Mouse (Mus musculus): Measurements from ENCODE around the gene Hspb11.

Hspb11 gene

DNA sequence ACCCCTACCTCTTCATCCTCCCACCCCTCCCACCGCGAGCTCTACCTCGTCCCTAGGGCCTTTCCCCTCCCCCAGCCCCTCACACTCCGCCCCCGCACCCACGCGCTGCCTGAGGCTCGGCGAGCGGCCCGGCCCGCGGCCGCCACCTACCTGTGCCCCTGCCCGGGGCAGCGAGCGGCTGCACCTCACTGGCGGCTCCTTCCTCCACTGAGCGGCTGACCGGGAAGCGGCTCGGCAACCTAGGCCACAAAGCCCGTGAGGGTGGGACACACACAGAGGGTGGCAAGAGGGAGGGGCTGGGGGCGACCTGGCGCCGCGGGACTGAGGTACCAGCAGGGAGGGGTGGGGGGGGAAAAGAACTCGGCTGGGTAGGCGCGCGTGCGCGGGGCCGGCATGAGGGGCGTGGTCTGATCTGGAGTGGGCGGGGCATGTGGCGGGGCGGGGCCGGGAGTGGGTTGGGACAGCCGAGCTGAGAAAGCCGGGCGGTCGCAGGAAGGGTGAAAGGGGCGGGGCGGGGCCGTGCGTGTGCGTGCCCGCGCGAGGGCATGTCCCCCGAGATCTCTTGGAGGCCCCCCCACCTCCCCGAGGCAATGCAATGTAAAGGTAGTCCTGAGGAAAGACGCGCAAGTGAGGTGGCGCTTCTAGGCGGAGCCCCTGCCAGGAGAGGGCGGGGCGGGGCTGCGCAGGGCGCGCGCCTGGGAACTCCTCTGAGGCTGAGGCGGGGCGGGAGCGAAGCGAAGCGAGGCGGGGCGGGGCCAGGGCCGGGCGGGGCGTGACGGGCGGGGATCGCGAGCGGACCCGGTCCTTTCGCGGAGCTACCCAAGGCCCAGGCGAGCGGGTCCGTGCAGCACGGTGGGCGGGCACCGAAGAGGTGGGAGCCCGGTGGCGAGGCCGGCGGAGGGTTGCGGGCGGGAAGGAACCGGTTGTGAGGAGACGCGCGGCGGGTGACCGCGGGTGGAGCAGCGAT is at the start of gene Hspb11, which contains the start of gene Lrrc42:
TSS of gene Hspb11 (plus strand) at position 469 of the 967 bp plus-strand sequence.
TSS of gene Lrrc42 (minus strand) at position 408 of the 967 bp plus-strand sequence.
- DNase-seq (ENCODE audit: low spot score): peak; percentile 92

DNA sequence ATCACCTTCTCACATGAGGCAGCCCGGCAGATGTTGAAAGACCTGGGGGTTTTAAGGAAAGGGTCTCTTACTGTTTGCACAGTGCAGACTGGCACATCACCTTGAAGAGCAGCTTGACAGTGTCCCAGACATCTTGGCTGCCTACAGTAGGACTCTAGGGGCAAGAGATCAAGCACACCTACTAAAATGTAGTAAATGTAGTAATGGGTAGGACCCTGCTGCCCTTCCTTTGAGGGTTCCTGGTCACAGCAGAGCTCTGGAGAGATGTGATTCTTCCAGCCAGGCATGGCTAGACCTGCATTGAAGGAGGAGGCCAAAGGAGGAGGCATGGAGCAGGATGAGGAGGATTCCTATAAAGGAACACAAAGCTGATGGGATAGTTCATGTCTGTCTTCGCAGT is 46.4 kb upstream of the Hspb11 start:
- DNase-seq (ENCODE audit: low spot score): no peak

DNA sequence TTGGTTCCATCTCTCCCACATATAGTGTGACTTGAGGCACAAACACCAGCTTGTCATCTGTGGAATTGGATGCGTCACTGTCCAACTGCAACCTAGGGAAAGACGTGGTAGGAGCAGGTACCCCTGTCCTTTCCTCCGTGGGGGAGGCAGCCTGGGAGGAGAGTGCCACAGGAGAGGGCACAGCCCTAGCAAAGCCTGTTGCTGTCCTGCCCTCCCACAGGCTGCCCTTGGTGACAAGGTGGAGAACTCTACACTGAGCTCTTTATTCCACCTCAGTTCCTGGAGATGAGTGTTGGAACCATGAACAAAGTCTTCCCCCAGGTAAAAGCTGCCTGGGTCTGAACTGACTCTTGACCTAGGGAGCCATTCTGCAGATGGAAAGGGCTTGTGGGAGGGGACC is 44.5 kb upstream of the Hspb11 start, which contains the start of gene Ldlrad1:
TSS of gene Ldlrad1 (plus strand) at position 301 of the 400 bp plus-strand sequence.
- DNase-seq (ENCODE audit: low spot score): no peak

DNA sequence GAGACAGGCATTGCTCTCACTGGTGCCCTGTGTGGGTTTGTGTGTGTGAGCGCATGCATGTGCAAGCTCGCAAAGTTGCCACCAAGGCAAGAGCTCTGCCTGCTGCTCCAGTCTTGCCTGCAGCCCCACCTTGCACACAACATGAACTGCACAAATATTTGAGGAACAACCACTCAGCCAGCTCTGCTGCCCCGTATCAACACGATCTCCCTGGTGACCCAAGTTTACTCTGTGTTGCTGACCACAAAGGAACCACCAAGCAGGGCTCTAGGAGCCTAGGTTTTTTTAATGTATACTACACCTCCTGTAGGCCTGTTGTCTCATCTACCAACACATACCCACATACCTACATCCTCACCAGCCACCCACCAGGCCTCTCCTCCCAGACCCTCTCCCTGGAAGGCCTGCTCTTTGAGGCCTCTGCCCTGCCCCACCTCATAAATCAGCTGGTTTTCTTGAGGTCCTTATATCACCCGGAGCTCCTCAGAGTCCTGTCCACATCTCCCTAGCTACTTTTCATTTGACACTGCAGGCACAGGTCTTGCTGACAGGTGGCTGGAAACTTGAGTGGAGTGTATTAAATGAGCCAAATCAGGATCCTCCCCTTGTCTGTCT is 42.8 kb upstream of the Hspb11 start:
- DNase-seq (ENCODE audit: low spot score): no peak

DNA sequence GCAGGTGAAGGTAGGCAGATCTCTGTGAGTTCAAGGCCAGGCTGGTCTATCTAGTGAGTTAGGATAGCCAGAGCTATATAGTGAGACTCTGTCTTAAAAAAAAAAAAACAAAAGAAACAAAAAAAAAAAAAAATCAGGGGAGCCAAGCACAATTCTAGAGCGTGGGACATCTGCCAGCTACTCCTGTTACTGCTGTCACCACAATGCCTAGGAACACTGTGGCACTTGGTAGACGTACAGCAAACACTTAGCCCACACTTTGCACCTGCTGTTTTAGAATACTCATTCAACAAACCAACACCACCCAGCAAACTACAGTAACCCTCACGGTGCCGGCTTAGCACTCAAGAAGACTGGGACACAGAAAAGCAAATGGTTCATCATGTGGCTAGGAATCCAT is 41.9 kb upstream of the Hspb11 start:
- DNase-seq (ENCODE audit: low spot score): no peak

DNA sequence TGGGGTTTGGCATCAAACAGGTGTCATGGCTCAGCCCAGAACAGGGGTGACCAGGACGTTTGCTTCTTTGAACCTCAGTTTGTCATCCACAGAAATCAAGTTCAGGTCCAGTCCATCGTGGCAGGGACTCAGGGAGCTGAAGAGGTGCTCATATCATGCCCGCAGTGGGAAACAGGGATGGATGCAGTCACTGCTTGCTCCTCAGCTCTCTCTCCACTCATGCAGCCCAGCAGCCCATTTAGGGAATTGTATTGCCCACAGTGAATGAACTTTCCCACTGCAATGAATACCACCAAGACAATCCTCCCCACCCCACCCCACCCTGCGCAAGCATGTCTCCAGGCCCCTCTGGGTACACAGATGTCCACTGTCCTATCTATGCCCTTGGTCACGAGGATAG is 41.5 kb upstream of the Hspb11 start:
- no peak for DNase-seq (ENCODE audit: low spot score)

DNA sequence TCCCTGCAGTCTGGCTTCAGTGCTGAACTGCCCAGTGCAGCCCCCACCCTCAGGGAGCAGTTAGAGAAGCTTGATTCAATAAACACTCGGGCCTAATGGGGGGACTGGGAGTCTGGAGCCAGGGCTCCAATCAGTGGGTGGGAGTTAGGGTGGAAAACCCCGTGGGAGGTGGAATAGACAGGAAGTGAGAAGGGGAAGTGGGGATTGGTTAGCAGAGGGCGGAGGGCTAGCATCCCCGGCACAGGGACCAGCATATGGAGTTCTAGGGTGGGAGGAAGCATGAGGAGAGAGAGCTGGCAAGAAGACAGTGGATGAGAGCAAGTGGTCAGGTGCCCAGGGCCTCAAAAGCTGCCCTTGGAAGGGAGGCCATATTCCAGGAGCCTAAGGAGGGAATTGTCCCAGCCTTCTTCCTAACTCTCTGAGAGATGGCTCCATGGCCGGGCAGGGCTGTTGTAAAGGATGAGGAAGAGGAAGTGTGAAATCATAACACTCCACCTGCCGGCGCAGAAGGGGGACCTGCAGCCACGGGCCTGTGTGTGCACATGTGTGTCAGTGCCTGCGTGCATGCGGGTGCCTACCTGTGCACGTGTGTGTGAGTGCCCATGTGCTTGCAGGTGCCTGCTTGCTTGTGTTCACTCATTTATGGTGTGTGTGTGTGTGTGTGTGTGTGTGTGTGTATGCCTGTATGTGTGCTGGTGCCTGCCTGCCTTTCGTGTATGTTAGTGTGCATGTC is 39.9 kb upstream of the Hspb11 start:
- DNase-seq (ENCODE audit: low spot score): no peak

DNA sequence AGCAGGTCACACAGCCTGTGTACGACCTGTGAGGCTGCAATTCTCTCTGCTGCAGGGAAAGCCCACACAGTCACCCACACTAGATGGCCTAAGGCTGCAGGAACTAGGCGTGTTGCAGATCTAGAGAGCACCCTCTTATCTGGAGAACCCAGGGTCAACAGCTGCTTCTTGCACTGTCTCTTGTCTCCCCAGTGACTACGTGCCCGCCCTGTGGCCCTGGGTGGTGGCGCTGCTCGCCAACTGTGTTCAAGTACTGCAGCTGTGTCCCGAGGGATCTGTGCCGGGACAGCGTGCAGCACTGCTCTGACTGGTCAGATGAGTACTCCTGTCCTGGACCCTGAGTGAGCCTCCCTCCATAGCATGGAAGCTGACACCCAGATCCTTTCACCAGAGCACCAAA is 35.8 kb upstream of the Hspb11 start:
- DNase-seq (ENCODE audit: low spot score): no peak

DNA sequence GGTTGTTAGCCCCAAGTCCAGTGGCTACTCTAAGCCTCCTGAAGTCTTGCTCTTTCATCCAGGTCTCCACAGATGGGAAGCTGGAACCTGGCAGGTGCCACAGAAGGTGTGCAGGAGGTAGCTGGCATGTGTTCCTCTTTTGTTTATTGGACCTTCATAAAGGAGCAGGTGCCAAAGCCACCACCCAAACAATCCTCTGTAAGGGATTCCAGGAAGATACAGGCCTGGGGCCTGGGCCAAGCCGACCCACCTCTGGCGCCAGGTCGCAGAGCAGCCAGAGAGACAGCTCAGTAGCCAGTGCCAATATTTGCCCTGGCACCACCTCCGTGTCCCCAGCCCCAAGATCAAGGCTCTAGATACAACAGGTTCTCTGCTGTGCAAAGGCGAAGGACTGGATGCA is 31.9 kb upstream of the Hspb11 start:
- no peak for DNase-seq (ENCODE audit: low spot score)

DNA sequence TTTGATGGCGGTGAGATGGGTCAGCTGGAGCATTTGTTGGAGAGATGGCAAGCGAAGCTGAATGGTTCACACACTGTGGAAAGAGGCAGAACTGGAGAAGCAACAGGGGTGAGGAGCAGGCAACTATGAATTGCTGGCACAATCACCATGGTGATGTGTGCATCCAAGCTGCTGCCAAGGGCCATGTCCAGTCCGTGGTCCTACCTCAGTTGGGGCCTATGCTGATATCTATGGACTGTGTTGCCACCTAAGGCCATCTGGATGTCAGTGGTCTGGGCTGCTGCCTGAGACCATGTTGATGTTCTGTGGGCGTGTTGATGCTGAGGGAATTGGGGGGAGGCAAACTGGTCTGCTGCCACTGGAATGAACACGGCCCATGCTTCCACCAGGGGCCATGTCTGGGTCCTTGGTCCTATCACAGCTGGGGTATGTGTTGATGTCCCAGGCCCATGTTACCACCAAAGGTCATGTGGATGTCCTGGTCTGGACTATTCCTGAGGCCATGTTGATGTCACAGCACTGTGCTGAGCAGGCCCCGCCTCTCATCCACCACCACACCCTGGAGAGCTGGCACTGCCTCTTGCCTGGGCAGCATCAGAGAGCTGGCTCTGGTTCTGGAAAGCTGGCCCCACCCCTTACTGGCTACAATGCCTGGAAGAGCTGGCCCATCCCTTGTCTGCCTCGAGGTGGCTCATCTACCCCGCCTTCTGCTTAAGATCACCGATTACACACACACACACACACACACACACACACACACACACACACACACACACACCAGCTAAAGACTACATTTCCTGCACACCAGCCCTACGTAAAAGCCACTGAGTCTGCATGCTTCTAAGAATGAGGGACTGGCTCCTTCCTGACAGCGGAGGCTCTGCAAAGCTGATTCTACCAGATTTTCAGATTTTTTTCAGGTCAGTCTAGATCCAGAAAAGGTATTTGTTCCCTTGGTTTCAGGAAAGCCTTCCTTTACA is 29.9 kb upstream of the Hspb11 start:
- DNase-seq (ENCODE audit: low spot score): peak; percentile 78

DNA sequence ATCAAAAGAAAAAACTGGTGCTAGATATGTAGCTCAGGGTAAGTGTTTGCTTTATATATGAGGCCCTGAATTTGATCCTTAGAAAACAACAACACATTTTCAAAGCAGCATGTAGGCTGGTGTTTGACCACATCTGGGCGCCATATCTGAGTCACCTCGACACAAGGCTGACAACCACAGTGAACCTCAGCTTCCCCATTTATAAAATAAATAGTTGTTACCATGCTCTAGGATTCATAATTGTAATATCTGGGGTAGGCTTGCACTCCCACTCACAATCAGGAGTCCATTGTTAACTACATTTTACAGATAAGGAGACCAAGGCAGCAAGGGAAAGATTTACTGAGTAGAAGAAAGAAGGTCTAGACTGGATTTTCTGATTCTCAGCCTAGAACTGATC is 27.1 kb upstream of the Hspb11 start:
- DNase-seq (ENCODE audit: low spot score): no peak

DNA sequence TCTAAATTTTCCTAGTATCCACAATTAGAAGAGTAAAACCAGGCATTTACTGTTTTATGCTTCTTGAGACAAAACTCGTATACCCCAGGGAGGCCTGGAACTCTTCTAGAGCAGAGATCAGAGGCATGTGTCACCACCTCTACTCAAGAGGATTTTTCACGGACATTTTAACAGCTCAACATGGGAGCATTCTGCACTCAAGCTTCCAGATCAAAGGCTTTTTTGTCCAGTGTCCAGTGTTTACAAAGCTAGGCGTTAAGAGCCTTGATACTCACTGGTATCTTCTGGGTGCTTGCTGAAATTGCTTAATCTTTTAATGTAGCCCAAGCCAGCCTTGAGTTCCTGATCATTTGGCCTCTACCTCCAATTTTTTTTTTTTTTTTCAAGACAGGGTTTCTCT is 21.2 kb upstream of the Hspb11 start:
- no peak for DNase-seq (ENCODE audit: low spot score)

DNA sequence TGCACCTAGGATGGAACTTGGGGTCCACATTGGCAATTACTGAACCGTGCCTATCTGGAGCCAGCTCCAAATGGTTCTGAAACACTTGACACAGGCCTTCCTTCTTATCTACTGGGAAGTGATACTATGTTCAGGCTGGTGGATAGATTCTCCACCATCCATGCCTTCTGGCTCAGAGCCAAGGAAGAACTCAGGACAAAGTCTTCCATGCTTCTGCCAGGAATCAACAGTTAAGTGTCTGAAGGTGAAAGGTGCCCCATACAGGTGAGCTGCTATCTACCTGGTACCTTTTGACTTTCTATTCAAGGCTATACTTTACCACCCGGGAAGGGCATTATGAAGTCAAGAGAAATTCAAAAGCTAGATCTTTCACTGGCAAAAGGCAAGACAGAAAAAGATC is 15.1 kb upstream of the Hspb11 start:
- DNase-seq (ENCODE audit: low spot score): no peak

DNA sequence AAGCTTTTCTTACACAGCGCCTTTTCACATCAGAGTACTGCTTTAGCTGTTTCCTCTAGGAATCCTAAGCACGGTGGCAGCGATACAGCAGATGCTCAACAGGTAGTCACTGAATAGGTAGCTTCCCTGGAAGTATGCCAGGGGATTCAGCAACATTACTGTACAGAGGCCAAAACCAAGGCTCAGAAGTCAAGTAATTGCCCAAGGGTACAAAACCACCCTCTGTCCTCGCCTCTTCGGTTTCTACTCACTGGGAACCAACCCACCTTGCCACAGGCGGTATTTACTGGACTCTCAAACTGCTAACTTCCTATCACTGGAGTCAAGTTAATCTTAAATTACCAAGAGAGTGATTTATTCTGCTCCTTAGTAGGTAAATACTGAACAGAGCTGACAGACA is 13.2 kb upstream of the Hspb11 start:
- DNase-seq (ENCODE audit: low spot score): no peak

DNA sequence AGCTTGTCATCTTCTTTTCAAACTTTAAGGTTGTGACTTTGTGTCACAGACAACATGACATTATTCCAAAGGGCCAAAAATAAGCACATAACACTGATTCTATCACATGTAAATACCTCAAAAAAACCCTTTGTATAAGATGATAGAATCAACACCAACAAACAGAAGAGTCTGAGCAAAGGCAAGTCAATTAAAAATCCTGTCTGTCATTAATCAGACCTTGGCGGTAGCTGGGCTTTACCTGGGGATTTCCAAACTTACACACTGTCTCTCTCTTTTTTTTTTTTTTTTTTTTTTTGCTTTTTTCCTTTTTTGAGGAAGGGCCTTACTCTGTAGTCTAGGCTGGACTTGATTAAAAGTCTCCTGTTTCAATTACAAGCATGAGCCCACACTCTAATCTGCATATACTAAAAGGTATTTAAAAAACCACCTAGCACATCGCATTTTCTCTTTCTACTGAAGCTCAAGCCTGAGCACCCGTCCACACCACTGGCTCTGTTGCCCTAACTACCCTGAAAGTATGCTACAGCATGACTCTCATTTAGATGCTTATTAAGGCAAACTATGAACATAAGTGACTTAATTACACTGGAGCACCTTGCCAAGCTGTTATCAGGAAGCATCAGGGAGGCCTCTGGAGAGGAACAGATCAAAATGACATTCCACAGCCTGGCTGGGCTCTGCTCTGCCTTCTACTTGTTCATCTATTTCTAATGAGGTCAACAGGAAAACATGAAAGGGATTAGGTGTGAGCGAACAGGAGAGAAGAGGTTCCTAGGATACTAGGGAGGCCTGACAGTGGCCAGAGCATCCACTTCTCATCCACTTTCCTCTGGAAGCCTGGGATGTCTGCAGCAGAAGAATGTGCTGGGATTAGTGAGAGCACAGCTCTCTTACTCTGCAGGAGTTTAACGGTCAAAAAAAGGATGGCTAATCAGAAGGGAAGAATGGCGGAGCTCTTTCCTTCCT is 9.7 kb upstream of the Hspb11 start:
- peak; percentile 22 for DNase-seq (ENCODE audit: low spot score)

DNA sequence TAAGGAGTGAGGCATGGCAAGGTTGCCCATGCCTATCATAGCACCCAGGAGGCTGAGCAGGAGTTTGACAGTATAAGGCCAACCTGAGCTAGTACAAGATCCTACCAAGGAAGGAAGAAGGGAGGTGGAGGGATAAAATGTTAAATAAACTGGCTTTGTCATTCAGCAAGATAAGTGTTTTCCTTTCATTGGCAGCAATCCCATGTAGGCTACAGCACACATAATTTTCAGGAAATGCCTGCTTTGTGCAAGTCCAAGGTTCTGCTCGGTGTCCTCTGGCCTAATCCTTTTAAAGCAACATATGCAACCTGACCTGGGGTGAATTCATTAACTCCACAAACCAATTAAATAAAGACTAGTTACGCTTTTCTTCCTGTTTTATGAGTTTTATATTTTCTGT is 8.0 kb upstream of the Hspb11 start:
- no peak for DNase-seq (ENCODE audit: low spot score)

DNA sequence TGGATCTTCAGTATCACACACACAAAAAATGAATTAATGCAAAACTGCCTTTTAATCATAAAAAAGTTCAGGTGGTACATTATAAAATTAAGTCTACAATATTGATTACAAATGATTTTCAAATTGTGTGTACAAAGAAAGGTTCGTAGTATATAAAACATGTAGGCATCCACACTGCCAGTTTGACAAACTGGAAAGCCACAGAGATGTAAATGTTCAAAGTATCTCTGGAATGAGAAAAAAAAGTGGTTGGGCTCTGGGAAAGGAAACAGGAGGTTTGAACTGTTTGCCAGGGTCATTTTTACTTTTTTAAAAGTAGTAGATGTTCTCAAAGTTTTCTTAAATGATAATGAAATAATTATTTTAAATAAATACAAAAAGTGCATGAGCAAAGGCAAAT is 7.4 kb upstream of the Hspb11 start:
- no peak for DNase-seq (ENCODE audit: low spot score)

DNA sequence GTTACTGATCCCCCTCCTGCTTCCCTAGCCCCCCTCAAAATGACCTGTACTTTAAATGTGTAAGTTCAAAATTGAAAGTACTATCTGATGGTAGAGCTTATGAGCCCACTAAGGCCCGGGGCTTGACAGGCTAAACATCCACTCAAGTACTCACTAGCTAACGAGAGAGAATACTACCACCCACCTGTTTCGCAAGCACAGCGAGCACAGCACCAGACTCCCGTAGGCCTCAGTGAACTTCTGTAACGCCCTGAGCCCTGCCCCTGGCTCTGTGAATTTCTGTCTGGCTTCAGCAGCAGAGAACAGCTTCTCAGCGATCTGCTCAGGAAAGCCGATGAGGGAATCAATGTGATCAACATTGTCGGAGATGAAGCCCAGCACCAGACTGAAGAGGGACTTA is 6.3 kb upstream of the Hspb11 start:
- no peak for DNase-seq (ENCODE audit: low spot score)

DNA sequence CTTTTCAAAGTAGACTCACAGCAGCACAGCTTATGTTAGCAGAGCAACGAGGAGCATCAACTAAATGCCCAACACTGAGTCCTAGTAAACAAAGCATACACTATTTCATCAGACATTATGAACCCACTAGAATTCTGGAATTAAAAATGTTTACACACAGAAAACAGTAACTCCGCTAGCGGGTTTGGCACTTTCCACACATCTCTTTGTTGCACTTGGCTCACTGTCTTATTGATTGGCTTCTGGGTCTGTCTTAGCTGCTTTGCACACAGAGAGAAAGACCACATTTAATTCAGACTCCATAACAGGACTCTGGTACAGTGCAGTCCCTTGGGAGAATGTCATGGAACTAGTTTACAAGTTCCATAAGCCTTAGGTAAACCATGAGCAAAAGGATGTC is 5.3 kb upstream of the Hspb11 start:
- DNase-seq (ENCODE audit: low spot score): no peak

DNA sequence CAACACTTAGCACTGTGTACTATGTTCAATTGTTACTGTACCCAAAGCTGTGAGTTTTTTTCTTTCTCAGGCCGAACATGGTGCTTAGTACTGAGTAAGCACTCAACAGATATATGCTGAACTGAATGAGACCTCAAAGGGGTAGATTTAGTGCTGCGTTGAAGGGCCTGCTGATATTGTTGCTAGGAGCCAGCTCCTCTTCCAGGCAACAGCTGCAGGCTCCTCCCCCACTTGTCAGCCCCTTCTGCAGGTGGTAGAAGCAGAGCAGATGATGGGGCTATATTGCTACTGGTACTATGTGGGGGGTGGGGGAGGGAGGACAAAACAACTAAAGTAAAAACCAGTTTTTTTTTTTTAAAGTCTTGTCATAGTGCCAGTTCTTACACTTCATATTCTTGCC is 3.9 kb upstream of the Hspb11 start:
- DNase-seq (ENCODE audit: low spot score): no peak
